Mouse (Mus musculus) large intestine, adult 2 months (tissue): ENCODE data around the gene Marco. TPM values are rescaled to one million over a fixed set of nuclear protein-coding genes. Genes with fewer than 3 reads are reported as not detected.

Experiments used
- DNase-seq: peaks from one replicate; pipeline ENCODE4 v3.0.0-alpha.2; 2012; ENCODE audit warnings: low read depth, low spot score
- WGBS: fragments of 180-500 bp; shearing (Covaris S2); methylation state at CpG from one replicate; pipeline ENCODE4 v1.1.7; 2018; 5-methylcytosine and 5-hydroxymethylcytosine counted together
- polyA plus RNA-seq: library from polyadenylated mRNA; depleted of rRNA; stranded (reverse); fragments of >200 nt; gene quantifications from 2 replicates; pipeline ENCODE4 v1.2.3, GENCODE M21; 2012; rRNA removed

Gene Marco
- polyA plus RNA-seq, 1 experiment = 0.07 TPM

DNA sequence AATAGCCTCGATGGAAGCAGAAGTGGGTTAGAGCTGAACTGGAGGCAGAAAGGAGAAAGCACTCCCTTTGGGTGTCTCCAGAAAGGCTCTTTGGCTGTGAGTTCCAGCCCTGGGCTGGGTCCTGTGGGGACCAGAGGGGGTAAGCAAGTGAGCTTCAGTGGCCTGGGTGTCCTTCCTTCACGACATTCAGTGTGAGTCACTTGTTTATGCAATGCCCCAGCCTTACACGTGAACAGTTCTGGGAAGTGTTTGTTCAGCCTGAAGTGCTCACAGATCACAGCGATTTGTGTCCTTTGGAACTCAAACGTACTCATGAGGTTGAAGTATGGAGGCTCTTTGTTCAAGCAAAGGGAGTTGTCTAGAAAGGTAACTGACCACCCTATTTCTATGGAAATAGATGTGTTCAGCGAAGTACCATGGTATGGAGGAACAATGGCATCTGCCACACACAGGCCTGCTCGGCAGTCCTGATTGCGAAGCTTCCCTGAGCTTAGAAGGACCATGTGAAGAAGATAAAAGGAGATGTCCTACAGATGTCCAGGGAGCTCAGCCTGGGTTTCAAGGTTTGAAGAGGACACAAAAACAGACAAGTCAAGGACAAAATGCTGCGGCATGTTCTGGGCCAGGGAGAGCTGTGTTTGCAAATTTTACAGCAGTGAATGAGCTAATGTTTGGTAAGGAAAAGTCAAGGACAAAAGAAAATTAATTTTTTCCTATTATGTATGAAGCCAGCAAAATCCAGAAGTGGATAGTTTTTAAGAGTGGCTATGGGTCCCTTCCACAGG, 53.1 kb downstream of the Marco start:
- no peak for DNase-seq
- WGBS = 57% methylated on average over 9 of the region's 9 CpGs

DNA sequence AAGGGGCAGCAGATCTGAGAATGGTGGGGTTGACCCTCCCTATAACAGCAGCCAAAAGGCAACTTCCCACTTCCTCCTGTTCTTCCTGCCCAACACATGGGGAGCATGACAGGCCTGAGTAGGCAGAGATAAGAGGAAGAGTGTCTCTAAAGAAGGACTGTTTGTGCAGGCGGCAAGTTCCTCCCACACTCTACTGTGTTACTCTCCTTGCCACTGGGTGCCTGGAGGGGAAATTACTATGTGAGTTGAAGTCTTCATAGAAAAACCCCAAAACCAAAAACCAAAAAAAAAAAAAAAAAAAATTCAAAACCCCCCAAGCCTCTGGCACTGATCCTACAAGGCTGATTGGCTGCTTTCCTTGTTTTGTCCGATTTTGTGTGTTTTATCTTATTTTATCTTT, 55.2 kb downstream of the Marco start:
- 55% methylated on average over 2 of the region's 2 CpGs for WGBS
- DNase-seq = no peak

DNA sequence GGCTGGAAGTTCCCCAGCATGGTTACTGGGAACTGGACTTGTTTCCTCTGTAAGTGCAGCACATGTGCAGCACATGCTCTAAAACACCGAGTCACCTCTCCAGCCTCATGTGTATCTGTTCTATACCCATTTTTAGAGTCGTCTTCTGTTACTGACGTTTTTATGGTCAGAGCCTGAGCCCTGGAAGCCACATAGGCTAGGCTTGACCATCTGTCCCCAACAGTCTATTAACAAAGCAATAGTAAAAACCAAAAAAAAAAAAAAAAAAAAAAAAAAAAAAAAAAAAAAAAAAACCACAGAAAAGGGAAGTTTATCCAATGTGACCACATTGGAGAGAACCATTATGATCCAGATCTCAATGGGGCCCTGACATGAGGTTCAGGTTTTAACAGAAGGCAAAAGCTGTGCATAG, 61.6 kb downstream of the Marco start:
- no peak for DNase-seq
- 54% methylated on average over 3 of the region's 3 CpGs for WGBS

DNA sequence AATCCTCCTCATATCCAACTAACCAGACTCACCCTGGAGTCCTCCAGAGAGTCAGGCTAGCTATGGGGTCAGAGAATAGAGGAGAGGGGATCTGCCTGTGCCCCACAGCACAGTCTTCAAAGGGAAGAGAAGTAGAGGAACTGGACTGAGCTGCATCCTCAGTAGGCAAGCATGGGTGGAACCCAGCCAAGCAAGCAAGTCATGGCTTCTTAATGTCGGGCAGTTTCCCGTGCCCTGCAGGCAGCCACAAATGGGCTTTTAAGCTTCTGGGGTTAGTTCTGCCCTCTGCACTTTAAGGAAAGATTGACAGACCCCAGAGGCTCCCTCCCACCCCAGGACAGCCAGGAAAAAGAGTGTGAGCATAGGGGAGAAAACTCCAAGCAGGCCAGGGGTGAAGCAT, 63.2 kb downstream of the Marco start:
- no peak for DNase-seq
- WGBS = 36% methylated on average over 2 of the region's 2 CpGs

DNA sequence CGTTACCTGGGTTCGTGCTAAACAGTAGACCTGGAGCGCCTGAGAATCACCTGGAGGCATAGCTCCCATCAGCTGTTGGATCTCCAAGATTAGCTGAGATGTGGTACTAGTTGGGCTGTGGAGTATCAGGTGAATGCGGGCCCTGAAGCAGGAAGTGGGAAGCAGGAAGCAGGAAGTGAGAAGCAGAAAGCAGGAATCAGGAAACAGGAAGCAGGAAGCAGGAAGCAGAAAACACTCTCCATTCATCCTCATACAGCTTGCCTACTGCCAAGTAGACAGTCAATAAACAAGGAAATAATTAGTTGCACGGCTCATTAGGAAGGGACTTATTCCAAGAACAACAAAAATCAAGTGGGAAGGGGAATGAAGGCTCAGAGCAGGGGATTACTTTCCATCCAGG, 69.2 kb downstream of the Marco start:
- 80% methylated on average over 5 of the region's 5 CpGs for WGBS
- no peak for DNase-seq

DNA sequence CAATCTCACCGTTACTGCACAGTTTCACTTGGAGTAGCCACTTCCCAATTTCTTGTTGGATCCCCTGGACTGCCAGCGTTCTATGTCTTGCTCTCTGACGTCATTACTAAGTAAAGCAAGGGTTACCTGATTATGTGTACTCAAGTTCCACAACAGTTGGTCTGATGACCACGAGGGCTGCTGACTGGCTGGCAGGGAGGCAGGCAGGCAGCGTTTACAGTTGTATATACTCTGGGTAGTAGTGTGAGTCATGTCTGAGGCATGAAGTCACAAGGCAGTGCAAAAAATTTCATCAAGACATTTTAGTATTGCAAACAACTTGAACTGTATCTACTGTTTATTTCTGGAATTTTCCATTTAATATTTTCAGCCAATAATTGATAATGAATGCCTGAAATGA, 74.7 kb downstream of the Marco start:
- DNase-seq = no peak
- WGBS = 28% methylated on average over 5 of the region's 5 CpGs

DNA sequence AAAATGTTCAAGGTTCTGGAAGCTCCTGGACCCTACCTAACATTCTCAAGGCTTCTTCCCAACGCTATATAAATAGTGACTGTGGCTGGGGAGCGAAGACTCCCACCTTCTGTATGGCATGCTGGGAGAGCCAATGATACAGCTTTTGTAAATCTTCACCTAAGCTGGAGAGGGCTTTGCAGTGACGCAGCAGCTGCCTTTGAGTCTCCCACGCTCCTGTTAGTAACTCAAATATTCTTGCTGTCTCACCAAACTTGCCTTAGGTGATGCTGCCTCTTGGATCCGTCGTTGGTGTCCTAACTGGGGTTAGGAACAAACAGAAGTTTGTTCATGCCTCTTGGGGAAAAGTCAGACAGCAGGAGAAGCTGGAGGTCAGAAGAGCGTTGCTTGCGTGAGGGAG, 79.2 kb downstream of the Marco start:
- DNase-seq = no peak
- WGBS = 43% methylated on average over 8 of the region's 8 CpGs

Other genes with a start within 250 kb of the Marco start
- gene Steap3, start 232.3 kb downstream of the Marco start, polyA plus RNA-seq = 16.2 and 21.0 TPM in 2 replicates
- not detected in 2 replicates for gene C1ql2, start 164.4 kb downstream of the Marco start, polyA plus RNA-seq
- gene En1, start 97.4 kb upstream of the Marco start, polyA plus RNA-seq = not detected in 2 replicates